Mouse (Mus musculus): ENCODE results near the gene Gpr4. TPM values are rescaled to one million over a fixed set of nuclear protein-coding genes. Genes with fewer than 3 reads are reported as not detected.

Gene Gpr4
- 0.03 TPM in 1 of 2 replicates, not detected in the other for polyA plus RNA-seq (2012; ENCODE audit: insufficient read depth, low replicate concordance)

DNA sequence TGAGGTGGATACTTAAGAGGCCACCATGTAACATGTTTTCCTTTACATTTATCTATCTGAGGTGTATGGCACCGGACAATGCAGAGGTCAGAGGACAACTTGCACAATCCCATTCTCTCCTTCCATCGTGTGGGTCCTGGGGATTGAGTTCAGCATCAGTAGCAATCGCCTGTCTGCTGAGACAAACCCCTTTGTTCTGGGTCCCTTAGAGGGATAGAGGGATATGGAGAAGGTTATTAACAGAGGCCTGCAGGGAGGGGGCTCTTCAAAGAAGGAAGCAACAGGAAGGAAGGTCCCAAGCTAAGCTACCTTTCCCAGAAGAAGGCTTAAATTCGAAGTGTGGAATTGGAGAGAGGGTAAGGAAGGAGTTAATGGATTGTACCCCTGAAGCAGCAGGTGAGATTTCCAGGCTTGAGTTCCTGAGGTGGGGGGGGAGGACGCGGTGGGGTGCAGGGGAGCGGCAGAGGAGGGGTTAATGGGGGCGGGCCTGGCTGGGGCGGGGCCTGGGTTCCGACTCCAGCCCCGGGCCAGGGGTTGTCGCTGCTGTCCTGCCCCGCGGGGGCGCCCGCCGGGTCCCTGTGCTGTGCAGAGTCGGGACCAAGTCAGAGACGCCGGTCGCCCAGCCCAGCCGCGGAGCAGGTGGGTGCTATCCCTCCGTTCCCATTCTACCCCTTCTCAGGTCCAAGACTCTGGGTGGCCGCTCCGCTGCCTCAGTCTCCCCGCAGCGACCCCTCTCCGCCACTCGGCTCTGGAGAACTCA is at the start of gene Gpr4:
Gene Gpr4 (plus strand): TSS at position 543 of the 760 bp plus-strand sequence.
- H3K27me3 ChIP-seq (replicated peaks): peaks cover 43% of the 10 kb centered on the region

DNA sequence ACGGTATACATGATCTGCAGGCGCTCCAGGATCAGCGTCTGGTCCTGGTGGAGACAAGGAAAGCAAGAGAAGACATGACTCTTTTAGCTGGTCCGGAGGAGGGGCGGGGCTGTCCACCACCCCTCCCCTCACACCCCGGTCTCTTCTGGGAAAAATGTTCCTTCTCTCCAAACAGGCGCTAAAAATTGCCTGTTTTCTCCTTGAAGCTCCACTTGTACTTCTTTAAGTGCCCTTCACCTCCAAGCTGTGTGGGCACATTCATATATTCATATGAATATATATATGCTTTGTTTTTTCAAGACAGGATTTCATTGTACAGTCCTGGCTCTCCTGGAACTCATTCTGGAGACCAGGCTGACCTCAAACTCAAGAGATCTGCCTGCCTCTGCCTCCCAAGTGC is 49.4 kb upstream of the Gpr4 start:
- TF ChIP-seq FLI1 (IDR thresholded peaks at IDR 0.05; ENCODE audit: low read length): no peak
- no peak for TF ChIP-seq GATA1 (IDR thresholded peaks at IDR 0.05; ENCODE audit: borderline replicate concordance, low read length)

More for the DNA sequence above, at the start of gene Gpr4:
- H3K36me3 ChIP-seq (replicated peaks; ENCODE audit: low read length): peaks cover 14% of the 10 kb centered on the region
- H3K4me1 ChIP-seq: peaks cover 61% of the 10 kb centered on the region
- H3K4me3 ChIP-seq (replicated peaks): peak within 1 kb of the TSS; percentile 50
- peaks cover 7% of the 10 kb centered on the region for H3K9me3 ChIP-seq
- TF ChIP-seq FLI1 (IDR thresholded peaks at IDR 0.05; ENCODE audit: low read length) (no peak), GATA1 (IDR thresholded peaks at IDR 0.05; ENCODE audit: borderline replicate concordance, low read length) (no peak)

DNA sequence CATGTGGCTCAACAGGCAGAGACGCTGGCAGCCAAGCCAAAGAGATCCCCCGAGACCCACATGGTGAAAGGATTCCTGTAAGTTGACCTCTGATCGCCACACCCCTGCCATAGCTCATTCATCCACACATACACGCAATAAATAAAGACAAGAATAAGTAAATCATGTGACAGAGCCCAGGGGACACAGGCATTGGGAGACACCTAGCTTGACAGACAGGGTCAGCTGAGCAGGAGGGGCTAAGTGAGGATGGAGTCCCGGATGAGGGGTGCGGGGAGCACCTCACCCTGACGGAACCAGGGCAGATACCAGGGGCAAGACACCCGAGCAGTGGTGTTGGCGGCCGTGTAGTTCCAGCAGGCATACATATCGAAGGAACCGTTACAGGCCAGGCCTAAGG is 48.6 kb upstream of the Gpr4 start:
- H3K9me3 ChIP-seq: peaks cover 12% of the 10 kb centered on the region
- peaks cover 60% of the 10 kb centered on the region for H3K4me1 ChIP-seq
- peaks cover 77% of the 10 kb centered on the region for H3K27me3 ChIP-seq (replicated peaks)
- TF ChIP-seq FLI1 (IDR thresholded peaks at IDR 0.05; ENCODE audit: low read length) (no peak), GATA1 (IDR thresholded peaks at IDR 0.05; ENCODE audit: borderline replicate concordance, low read length) (no peak)
- H3K4me3 ChIP-seq (replicated peaks): peak overlapping the region; percentile 6
- H3K36me3 ChIP-seq (replicated peaks; ENCODE audit: low read length): no peaks in the 10 kb centered on the region

More for the DNA sequence above, 49.4 kb upstream of the Gpr4 start:
- no peaks in the 10 kb centered on the region for H3K36me3 ChIP-seq (replicated peaks; ENCODE audit: low read length)
- peaks cover 72% of the 10 kb centered on the region for H3K27me3 ChIP-seq (replicated peaks)
- H3K9me3 ChIP-seq: peaks cover 12% of the 10 kb centered on the region
- no peak overlapping the region for H3K4me3 ChIP-seq (replicated peaks)
- peaks cover 53% of the 10 kb centered on the region for H3K4me1 ChIP-seq

GRCm38 (mm10) chr7:19164189-19164588 is 48.1 kb upstream of the Gpr4 start:
- peaks cover 76% of the 10 kb centered on the region for H3K27me3 ChIP-seq (replicated peaks)
- TF ChIP-seq FLI1 (IDR thresholded peaks at IDR 0.05; ENCODE audit: low read length): no peak
- TF ChIP-seq GATA1 (IDR thresholded peaks at IDR 0.05; ENCODE audit: borderline replicate concordance, low read length): no peak
- H3K36me3 ChIP-seq (replicated peaks; ENCODE audit: low read length): no peaks in the 10 kb centered on the region
- peak overlapping the region; percentile 85 for H3K4me3 ChIP-seq (replicated peaks)
- H3K9me3 ChIP-seq: peaks cover 12% of the 10 kb centered on the region
- H3K4me1 ChIP-seq: peaks cover 62% of the 10 kb centered on the region

DNA sequence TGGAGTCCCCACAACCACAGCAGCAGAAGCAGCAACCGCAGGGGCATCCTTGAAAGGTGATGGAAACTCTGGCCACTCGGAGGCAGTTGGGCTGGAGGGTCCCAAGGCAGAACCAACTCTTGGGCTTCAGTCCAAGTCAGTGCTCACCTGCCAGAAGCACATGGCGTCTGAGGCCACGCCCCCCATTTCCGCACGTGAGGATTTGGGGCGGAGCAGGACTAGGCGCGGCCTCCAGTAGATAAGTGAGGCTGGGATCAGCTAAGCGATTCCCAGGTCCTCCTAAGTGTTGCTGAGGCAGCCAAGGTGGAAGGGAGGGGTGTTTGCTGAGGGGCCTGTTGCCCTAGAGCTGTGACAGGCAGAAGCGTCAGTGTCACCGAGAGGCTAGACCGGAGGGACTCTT is 47.4 kb upstream of the Gpr4 start:
- H3K36me3 ChIP-seq (replicated peaks; ENCODE audit: low read length): no peaks in the 10 kb centered on the region
- H3K4me1 ChIP-seq: peaks cover 62% of the 10 kb centered on the region
- peak overlapping the region; percentile 85 for H3K4me3 ChIP-seq (replicated peaks)
- TF ChIP-seq GATA1 (IDR thresholded peaks at IDR 0.05; ENCODE audit: borderline replicate concordance, low read length): no peak
- TF ChIP-seq FLI1 (IDR thresholded peaks at IDR 0.05; ENCODE audit: low read length): no peak
- H3K27me3 ChIP-seq (replicated peaks): peaks cover 75% of the 10 kb centered on the region
- peaks cover 12% of the 10 kb centered on the region for H3K9me3 ChIP-seq

DNA sequence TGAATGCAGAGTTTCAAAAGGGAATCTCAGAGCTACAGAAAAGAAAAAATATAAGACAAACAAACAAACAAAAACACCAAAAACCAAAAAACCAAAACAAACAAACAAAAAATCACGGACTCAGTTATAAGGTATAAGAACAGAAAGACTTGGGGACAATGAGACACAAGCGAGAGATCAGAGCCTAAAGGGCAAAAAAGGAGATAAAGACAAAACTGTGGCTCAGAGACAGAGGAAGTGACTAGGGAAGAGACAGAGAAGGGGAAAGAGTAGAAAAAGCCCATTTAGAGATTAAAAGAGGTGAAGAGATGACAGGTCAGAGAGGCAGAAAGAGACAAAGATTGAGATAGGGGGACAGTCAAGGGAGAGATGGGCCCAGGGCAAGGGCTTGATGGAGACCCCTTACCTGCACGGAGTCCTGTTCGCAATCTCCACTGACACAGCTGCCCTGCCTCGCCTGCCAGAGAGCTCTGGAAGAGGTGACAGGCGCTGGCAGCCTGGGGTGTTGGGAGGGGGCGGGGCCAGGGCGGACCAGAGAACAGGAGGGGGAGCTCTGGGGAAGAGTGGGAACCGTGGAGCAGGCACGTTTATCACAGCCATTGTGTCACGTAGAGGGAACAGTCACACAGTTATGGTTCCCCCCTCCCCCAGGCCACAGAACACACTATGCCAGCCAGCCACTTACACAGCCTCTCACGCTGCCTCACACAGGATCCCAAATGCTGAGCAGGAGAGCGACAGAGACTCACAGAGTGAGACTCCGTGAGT is 46.5 kb upstream of the Gpr4 start, which contains the start of gene Gipr:
Gene Gipr (minus strand): TSS at position 472 of the 768 bp plus-strand sequence.
- H3K27me3 ChIP-seq (replicated peaks): peaks cover 74% of the 10 kb centered on the region
- H3K9me3 ChIP-seq: peaks cover 12% of the 10 kb centered on the region
- no peak for TF ChIP-seq GATA1 (IDR thresholded peaks at IDR 0.05; ENCODE audit: borderline replicate concordance, low read length)
- H3K36me3 ChIP-seq (replicated peaks; ENCODE audit: low read length): no peaks in the 10 kb centered on the region
- peak within 1 kb of the TSS; percentile 86 for H3K4me3 ChIP-seq (replicated peaks)
- peaks cover 59% of the 10 kb centered on the region for H3K4me1 ChIP-seq

GRCm38 (mm10) chr7:19166990-19167389 is 45.3 kb upstream of the Gpr4 start:
- Histone ChIP-seq H3K4me3 (replicated peaks) (no peak overlapping the region), H3K36me3 (replicated peaks; ENCODE audit: low read length) (no peaks in the 10 kb centered on the region), H3K27me3 (replicated peaks) (peaks cover 72% of the 10 kb centered on the region), H3K4me1 (peaks cover 65% of the 10 kb centered on the region), H3K9me3 (peaks cover 12% of the 10 kb centered on the region)
- TF ChIP-seq FLI1 (IDR thresholded peaks at IDR 0.05; ENCODE audit: low read length) (no peak), GATA1 (IDR thresholded peaks at IDR 0.05; ENCODE audit: borderline replicate concordance, low read length) (no peak)

DNA sequence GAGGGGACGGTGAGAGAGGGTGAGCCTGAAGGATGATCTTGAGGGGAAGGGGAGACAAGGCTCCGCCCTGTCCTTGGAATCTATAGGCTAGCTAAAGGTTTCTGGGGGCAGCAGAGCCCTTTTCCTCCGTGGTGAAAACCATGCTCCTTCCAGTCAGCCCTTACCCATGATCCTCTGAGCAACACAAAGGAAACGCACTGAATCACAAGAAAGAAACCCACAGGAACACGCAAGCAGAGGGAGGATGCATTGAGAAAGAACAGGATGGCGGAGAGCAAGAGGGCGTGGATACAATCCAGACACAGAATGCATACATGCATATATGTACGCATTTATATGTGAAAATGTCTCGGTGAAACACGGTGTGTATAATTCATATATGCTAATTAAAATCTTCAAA is 42.8 kb upstream of the Gpr4 start:
- TF ChIP-seq FLI1 (IDR thresholded peaks at IDR 0.05; ENCODE audit: low read length) (no peak), GATA1 (IDR thresholded peaks at IDR 0.05; ENCODE audit: borderline replicate concordance, low read length) (no peak)
- Histone ChIP-seq H3K27me3 (replicated peaks) (peaks cover 67% of the 10 kb centered on the region), H3K9me3 (peaks cover 12% of the 10 kb centered on the region), H3K4me1 (peaks cover 68% of the 10 kb centered on the region), H3K36me3 (replicated peaks; ENCODE audit: low read length) (no peaks in the 10 kb centered on the region), H3K4me3 (replicated peaks) (peak overlapping the region; percentile 46)

DNA sequence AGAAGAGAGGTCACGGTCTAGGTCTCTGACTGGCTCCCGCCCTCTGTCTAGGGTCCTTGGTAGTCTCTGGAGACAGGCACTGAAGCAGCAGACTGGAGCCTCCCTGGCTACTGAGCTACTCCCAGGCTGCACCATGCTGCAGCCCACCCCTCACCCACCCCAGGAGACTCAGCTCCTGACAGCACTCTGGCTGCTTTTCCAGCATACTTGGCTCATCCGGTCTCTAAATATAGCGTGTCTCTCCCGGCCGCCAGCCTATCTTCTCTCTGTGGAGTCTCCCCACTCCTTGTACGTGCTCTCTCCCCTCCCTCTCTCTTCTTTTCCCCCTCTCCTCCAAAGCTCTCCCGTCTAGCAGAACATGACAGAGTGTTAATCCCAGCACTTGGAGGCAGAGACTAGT is 42.2 kb upstream of the Gpr4 start:
- no peak for TF ChIP-seq GATA1 (IDR thresholded peaks at IDR 0.05; ENCODE audit: borderline replicate concordance, low read length)
- no peak for TF ChIP-seq FLI1 (IDR thresholded peaks at IDR 0.05; ENCODE audit: low read length)

GRCm38 (mm10) chr7:19171831-19172230 is 40.5 kb upstream of the Gpr4 start:
- no peak overlapping the region for H3K4me3 ChIP-seq (replicated peaks)
- peaks cover 10% of the 10 kb centered on the region for H3K9me3 ChIP-seq
- peaks cover 72% of the 10 kb centered on the region for H3K27me3 ChIP-seq (replicated peaks)
- TF ChIP-seq GATA1 (IDR thresholded peaks at IDR 0.05; ENCODE audit: borderline replicate concordance, low read length): no peak
- TF ChIP-seq FLI1 (IDR thresholded peaks at IDR 0.05; ENCODE audit: low read length): no peak
- no peaks in the 10 kb centered on the region for H3K36me3 ChIP-seq (replicated peaks; ENCODE audit: low read length)
- peaks cover 64% of the 10 kb centered on the region for H3K4me1 ChIP-seq

More for the DNA sequence above, 42.2 kb upstream of the Gpr4 start:
- peaks cover 12% of the 10 kb centered on the region for H3K9me3 ChIP-seq
- H3K27me3 ChIP-seq (replicated peaks): peaks cover 62% of the 10 kb centered on the region
- H3K4me3 ChIP-seq (replicated peaks): no peak overlapping the region
- peaks cover 62% of the 10 kb centered on the region for H3K4me1 ChIP-seq
- no peaks in the 10 kb centered on the region for H3K36me3 ChIP-seq (replicated peaks; ENCODE audit: low read length)

Measured in megakaryocyte, embryonic 14.5 days (primary cell).